Mouse (Mus musculus) liver, adult 2 months (tissue): Measurements from ENCODE around the gene Oas2.

ENCODE experiments used
- CTCF ChIP-seq: fragments of 200-500 bp; IDR thresholded peaks from 2 replicates; pipeline ENCODE4 v1.5.1; 2011; ENCODE audit warnings: low read depth, low read length, control low read depth
- POLR2A ChIP-seq: fragments of 200-500 bp; IDR thresholded peaks from 2 replicates; pipeline ENCODE4 v1.6.1; 2011; ENCODE audit warnings: low read length, control low read depth; ENCODE audit not compliant: insufficient read depth; ENCODE audit errors: extremely low read depth

GRCm38 (mm10) chr5:120742125-120742524 lies 7.5 kb downstream of the Oas2 start:
- TF ChIP-seq CTCF = peak; percentile 46; the same call in 1 of the 2 replicates
- TF ChIP-seq POLR2A = no peak
